Mouse (Mus musculus): Measurements from ENCODE around the gene Arhgap21. TPM values are rescaled to one million over a fixed set of nuclear protein-coding genes. Genes with fewer than 3 reads are reported as not detected.

The Arhgap21 gene
- 100 to 1,000 TPM; 299 to 304 TPM for total RNA-seq (2021)
- long read RNA-seq, experiment 1, full-length matches to known transcripts: 4 of 95 reads
- long read RNA-seq, experiment 1, partial matches to known transcripts: 17 of 95 reads
- long read RNA-seq, experiment 1, other reads (novel, unspliced or antisense): 74 of 95 reads
- long read RNA-seq, experiment 2, partial matches to known transcripts: 19 of 68 reads
- long read RNA-seq, experiment 2, other reads (novel, unspliced or antisense): 46 of 68 reads

DNA sequence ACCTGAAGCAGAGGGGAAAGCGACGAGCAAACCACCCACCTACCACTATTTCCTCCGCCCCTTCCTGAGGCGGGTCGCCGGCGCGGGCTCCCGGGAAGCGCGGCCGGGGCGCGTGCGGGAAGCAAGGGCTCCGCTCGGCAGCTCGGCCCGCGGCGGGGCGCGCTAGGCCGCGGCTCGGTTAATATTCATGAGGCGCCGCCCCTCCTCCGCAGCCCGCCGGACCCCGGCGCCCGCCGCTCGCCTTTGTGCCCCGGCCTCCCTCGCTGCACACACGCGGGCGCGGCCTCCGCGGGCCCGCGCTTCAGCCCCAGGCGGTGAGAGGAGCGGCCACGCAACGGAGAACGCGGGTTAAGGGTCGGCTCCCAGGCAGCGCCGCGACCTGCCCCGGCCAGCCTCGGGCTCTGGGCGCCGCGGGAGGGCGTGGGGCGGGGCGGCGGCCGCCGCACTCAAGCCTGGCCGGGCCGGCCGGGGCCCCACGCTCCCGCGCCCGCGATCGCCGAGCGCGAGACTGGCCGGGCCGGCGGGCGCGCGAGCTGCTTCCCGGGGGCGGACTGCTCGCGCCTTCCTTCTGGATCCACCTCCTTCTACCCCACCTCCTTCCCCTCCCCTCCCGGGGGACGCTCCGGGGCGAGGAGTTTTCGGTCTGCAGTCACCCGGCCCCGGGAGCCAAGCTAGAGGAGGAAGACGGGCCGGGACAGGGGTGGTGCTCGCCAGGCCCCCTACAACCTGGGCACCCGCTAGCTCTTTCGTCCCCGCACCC is at the start of gene Arhgap21:
Gene Arhgap21, minus strand, starts transcription at position 441 of the 760 bp plus-strand sequence.
- Histone ChIP-seq H3K27ac (peak within 1 kb of the TSS; percentile 96), H3K4me3 (peak within 1 kb of the TSS; percentile 62)
- no peak for TF ChIP-seq CTCF (IDR thresholded peaks at IDR 0.05)
- intact Hi-C loops (cut with DNase I): loop anchor here (1.0 to 5.0 kb wide), 4 partner anchors 69 to 172 kb away; no protein-coding TSS in a partner anchor
- peak; percentile 78 to 79 for DNase-seq (ENCODE audit: extremely low spot score in 1 of 2, low spot score in 2 of 2)

DNA sequence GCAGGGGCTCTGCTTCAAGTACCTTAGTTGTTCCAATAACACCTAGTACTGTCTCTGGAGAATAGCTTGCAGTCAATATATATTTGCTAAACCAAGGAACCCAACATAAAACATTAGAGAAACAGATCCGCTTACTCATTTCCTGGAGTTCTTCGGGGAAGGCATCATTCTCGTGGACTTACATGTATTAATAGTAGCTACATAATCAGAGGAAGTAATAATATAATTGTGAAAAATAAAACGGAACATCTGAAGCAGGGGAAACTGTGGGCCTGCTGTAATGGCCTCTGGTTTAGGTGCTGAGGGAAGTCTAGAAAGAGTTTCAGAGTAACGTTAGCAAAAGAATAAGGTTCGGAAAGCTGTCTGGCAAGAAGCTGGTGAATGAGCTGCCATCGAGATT is 47.9 kb upstream of the Arhgap21 start:
- Histone ChIP-seq H3K27ac (no peak overlapping the region), H3K4me3 (no peak overlapping the region)
- TF ChIP-seq CTCF (IDR thresholded peaks at IDR 0.05): no peak
- no peak for DNase-seq (ENCODE audit: extremely low spot score in 1 of 2, low spot score in 2 of 2)
- intact Hi-C loops (cut with DNase I): no loop called here

DNA sequence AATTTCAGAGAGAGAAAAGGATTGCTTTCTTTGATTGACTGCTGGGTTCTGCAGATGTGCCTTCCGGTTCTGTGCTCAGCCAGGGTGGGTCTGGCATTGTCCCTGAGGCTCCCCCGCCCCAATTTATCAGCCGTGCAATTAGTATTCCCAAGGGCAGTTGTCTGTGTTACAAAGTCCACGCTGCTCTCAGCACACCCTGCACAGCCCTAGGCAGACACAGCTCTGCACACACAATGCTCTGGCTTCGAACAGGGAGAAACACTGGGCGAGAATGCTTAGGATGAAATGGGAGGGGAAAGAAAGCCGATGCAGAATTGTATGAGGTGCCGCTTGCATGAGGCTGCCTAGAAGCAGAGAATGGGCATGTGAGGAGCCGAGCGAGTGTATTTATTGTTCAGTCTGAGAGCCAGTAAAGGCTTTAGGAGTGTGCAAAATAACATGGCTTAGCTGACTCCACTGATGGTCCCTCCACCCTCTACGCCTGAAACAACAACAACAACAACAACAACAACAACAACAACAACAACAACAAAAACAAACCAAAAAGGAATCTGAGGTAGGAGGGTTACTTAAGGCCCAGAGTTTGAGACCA is 42.2 kb upstream of the Arhgap21 start:
- no peak overlapping the region for H3K4me3 ChIP-seq
- DNase-seq (ENCODE audit: extremely low spot score in 1 of 2, low spot score in 2 of 2): no peak
- no peak for TF ChIP-seq CTCF (IDR thresholded peaks at IDR 0.05)
- intact Hi-C loops (cut with DNase I): no loop called here
- H3K27ac ChIP-seq: no peak overlapping the region

DNA sequence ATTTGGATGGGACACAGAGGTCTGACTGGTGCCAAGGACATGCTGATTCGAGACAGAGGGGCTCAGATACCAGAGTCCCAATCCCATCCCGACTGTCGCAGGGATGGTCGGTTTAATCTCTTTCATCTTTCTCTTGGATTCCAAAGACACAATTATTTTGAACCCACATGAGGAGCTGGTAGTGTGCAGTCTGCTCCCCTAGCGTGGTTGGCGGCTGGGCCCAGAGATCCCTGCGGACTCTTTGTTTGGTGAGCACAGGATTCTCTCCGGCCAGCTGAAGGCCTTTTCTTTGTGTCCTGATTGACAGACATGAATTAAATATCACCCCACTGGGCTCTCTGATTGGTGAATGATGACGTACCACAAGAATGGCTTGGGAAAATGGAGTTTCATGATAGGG is 41.5 kb upstream of the Arhgap21 start:
- no peak for TF ChIP-seq CTCF (IDR thresholded peaks at IDR 0.05)
- intact Hi-C loops (cut with DNase I): no loop called here
- no peak overlapping the region; the same call in 1 of the 2 replicates for H3K27ac ChIP-seq
- H3K4me3 ChIP-seq: no peak overlapping the region
- peak in 1 of 2 experiments; percentile 16 for DNase-seq (ENCODE audit: extremely low spot score in 1 of 2, low spot score in 2 of 2)

DNA sequence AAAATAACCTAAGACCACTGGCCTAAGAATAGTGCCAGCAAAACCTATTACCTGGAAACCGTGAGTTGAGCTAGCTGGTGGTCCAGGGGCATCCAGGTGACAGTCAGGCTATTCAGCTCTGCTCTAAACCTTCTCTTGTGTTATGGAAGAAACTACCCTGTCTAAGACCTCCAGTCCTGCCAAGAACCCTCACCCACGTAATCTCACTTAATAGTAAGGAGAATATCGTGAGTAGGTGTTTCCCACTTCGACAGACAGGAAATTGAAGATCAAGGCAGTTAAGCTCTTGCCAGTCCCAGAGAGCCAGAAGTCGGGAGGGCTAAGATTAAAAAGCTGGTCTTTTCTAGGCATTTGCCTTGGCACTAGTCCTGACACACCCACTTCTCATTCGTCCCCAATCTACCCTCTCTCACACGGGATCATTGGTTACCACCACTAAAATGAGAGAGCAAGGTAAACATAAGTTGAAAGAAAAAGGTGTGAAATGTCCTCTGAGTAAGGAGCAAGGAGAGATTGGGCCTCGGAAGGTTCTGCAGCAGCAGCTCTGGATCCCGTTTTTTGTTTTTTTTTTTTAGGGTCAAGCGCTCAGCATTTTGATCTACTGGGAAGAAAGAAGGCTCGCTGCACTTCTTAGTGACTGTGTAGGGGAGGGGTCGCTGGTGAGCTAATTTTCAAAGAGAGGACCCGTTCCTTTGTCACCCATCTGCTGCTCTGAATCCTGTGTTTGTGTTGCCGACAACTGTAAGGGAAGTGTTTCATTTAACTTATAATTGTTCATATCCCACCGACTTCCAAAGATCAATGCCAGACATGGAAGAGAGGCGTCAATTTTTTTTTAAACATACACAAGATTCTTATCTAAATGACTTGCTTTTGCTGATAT is 40.8 kb upstream of the Arhgap21 start:
- Histone ChIP-seq H3K4me3 (no peak overlapping the region), H3K27ac (no peak overlapping the region)
- TF ChIP-seq CTCF (IDR thresholded peaks at IDR 0.05): no peak
- intact Hi-C loops (cut with DNase I): no loop called here
- no peak for DNase-seq (ENCODE audit: extremely low spot score in 1 of 2, low spot score in 2 of 2)

DNA sequence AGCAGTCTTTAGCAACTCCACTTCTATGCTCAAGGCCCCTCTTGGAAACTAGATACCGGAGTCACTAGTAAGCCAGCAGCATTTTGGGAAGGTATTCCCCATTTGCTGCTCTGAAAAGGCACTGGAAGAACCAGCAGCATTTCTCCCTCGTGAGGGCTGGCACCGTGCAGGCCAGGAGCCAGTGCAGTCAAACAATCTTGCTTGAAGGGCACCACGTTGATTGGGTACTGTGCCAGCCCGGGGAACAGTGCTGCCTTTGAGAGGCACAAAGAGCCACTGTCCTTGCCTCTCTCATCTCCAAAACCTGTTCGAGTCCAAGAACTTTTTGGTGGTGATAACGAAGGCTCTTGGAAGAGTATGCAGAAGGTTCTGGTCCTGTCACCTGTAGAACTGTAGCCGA is 33.9 kb upstream of the Arhgap21 start:
- TF ChIP-seq CTCF (IDR thresholded peaks at IDR 0.05): no peak
- Histone ChIP-seq H3K4me3 (no peak overlapping the region), H3K27ac (peak overlapping the region; percentile 7)
- intact Hi-C loops (cut with DNase I): no loop called here
- peak; percentile 34 to 49 for DNase-seq (ENCODE audit: extremely low spot score in 1 of 2, low spot score in 2 of 2)

DNA sequence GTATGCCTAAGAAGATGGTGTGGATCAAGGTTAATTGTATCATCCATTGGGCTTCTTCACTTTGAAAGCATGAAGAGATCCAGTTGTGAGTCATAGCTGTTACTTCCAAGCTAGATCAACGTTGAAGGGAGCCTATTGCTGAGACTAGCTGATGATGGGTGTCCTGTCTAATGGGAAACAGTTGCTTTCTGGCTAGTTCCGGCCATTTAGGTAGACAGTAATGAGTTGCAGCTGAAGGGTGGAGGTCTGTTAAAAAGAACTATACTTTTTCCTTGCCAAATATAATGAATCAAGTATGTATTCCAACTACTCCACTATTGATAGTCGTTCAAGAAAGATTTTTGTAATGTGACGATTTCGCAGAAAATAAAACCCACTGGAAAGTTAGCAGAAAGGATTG is 32.5 kb upstream of the Arhgap21 start:
- no peak overlapping the region for H3K27ac ChIP-seq
- H3K4me3 ChIP-seq: no peak overlapping the region
- no peak for DNase-seq (ENCODE audit: extremely low spot score in 1 of 2, low spot score in 2 of 2)
- intact Hi-C loops (cut with DNase I): no loop called here
- TF ChIP-seq CTCF (IDR thresholded peaks at IDR 0.05): no peak

DNA sequence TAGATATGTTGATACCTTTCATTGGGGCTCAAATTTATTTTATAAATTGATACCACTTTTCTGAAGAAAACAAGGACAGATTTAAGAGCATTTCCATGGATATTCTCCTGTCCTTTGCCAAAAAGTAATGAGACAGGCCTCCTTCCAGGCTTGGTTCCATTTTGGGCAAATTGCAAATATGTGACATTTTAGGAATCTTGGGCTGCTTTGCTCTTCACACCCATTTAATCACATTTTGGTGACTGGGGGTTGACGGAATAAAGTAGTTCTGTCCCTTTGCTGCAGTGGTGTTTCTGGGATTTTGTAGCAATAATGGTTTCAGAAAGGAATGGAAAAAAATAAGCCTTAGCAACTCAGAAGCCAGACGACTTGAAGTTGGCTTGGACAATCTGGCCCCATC is 26.9 kb upstream of the Arhgap21 start:
- no peak for TF ChIP-seq CTCF (IDR thresholded peaks at IDR 0.05)
- Histone ChIP-seq H3K4me3 (no peak overlapping the region), H3K27ac (no peak overlapping the region)
- intact Hi-C loops (cut with DNase I): no loop called here
- DNase-seq (ENCODE audit: extremely low spot score in 1 of 2, low spot score in 2 of 2): no peak

DNA sequence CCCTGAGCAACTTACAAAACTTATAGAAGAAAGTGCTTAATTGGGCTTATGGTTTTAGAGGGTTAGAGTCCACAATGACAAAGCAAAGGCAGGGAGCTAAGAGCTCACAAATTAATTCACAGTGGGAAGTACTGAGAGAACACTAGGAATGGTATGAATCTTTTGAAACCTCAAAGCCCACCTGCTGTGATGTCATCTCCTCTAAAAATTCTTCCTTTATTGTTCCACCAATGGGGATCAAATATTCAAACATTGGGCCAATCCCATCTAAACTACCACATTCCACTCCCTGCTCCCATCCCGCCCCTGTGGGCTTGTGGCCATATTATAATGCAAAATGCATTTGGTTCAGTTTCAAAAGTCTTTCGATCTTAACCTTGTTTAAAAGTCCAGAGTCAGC is 22.8 kb upstream of the Arhgap21 start:
- no peak for TF ChIP-seq CTCF (IDR thresholded peaks at IDR 0.05)

DNA sequence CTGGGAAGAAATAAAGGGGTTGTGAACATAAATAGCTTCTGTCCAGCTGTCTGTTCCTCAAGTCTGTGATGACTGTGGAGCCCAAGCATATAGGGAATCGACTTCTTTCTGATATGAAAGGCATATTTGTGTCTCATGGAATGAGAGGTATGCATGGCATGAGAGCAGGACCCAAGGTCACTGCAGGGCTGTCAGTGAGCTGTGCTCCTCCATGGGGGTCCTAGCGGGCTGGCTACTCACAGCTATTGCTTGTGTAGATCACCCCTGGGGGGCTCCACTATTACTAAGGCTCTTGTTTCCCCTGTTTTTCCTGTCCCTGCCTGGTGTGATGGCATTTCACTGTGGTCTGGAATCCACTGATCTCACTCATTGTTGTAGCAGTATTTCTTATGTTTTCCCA is 22.2 kb upstream of the Arhgap21 start:
- DNase-seq (ENCODE audit: extremely low spot score in 1 of 2, low spot score in 2 of 2): no peak
- H3K27ac ChIP-seq: no peak overlapping the region
- TF ChIP-seq CTCF (IDR thresholded peaks at IDR 0.05): no peak
- intact Hi-C loops (cut with DNase I): no loop called here
- no peak overlapping the region for H3K4me3 ChIP-seq

More for the DNA sequence above, 22.8 kb upstream of the Arhgap21 start:
- intact Hi-C loops (cut with DNase I): no loop called here
- H3K4me3 ChIP-seq: no peak overlapping the region
- no peak overlapping the region for H3K27ac ChIP-seq
- no peak for DNase-seq (ENCODE audit: extremely low spot score in 1 of 2, low spot score in 2 of 2)

DNA sequence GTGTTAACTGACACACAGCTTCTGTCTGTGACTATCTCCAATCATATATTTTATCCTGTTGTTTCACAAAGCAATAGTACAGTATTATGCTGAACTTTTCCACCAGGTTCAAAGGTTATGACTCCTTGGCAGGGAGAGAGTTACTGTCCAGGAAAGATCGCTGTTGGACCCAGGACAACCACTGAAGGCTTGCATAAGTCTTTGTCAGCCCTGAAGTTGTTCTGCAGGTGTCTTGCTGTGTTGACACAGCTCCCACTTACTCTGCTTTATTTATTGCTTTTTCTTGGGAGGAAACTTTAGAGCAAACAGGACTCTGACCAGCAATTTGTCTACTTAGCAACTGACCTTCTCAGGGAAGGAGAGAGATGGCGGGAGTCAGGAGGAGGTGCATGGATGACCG is 21.4 kb upstream of the Arhgap21 start:
- H3K27ac ChIP-seq: no peak overlapping the region
- intact Hi-C loops (cut with DNase I): no loop called here
- no peak for DNase-seq (ENCODE audit: extremely low spot score in 1 of 2, low spot score in 2 of 2)
- H3K4me3 ChIP-seq: no peak overlapping the region
- no peak for TF ChIP-seq CTCF (IDR thresholded peaks at IDR 0.05)

Measured in left cerebral cortex, adult 2 months (tissue).